Mouse (Mus musculus) layer of hippocampus, postnatal 25 days (tissue): ENCODE results near the gene Prop1. TPM values are rescaled to one million over a fixed set of nuclear protein-coding genes. Genes with fewer than 3 reads are reported as not detected.
A peak's percentile ranks its signal among the peaks of the same experiment; 100 is the strongest.

ENCODE experiments used
- DNase-seq, 2 experiments: peaks; one replicate each; pipeline ENCODE4 v3.0.0; 2022; ENCODE audit warnings: mixed read lengths in 2 of 2, low spot score in 1 of 2; ENCODE audit errors: extremely low spot score in 1 of 2
- total RNA-seq, 2 experiments: library from RNA; stranded (reverse); gene quantifications; 2 replicates each; pipeline ENCODE4 v1.2.3; 2021

Gene Prop1
- not detected for total RNA-seq

DNA sequence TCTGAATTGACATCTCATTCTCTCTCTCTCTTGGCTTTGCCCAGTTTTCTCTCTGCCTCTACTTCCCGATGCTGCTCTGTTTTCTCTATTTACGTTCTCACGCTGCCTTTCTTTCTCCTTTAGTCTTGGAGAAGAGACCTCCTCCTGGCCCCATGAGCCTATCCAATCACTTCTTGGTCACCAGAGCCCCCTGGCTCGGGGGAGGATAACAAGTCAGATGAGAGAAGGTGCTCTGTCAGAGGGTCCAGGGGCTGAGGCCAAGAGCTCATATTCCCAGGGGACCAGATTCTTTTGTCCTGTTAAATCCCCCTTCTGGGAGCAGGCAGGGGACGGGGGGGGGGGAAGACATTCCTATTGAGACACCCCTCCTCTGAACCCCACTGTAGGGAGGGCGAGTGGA is at the start of gene Prop1:
Gene Prop1 (minus strand): TSS at position 101 of the 400 bp plus-strand sequence.
- DNase-seq = no peak

DNA sequence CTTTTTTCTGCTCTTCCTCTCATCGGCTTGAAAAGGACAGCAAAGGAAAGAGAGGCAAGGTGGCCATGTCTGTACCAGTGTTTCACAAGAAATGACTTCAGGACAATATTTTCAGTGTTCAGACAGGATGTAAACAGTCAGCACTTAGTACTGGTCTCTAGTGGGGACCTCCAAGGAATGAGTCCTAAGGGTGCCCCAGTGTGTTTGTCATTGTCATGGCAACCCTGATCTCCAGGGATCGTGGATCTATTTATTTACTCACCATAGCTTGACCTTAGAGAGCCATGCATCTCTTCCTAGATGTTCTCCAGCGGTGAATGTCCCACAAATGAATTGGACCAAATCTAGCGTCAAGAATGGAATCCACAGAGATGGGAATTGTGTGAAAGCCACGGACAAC is 49.7 kb upstream of the Prop1 start, which contains the start of gene Olfr51:
Gene Olfr51 (plus strand): TSS at position 301 of the 400 bp plus-strand sequence.
- DNase-seq = no peak

DNA sequence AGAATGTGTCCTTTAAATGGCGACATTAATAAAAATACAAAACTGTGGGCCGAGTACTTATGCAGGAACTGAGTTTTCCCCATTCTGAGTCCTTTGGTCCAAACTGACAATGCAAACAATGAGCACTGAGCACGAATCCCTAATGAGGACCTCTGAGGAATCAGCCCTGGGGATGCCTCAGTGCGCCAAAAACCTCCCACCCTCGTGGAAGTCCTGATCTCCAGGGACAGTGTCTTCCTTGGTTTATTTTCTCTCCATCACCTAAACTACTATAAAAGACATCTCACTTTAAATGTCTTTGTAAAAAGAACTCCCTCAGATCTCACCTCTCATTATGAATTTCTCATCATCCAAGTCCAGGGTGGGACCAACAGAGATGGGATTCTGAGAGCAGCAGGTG is 28.1 kb upstream of the Prop1 start, which contains the start of gene Olfr1377:
Gene Olfr1377 (plus strand): TSS at position 301 of the 400 bp plus-strand sequence.
- no peak for DNase-seq

DNA sequence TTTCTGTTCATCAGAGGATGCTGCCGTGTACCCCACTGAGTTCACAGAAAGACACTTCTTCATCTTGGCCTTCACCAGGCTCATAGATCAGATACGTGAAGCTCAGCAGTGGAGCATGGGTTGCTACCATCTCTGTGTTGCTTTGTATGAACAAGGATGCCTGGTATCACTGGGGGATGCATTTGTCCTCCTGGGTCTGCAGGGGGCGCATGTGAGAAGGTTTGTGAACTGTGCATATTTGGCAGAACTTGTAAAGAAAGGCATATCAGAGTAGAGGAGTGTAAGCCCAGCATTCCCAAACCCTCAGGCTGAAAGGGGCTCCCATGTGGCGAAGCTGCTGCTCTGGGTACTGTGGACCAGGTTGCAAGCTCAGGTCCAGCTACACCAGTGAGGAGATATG is 23.7 kb upstream of the Prop1 start:
- no peak for DNase-seq

DNA sequence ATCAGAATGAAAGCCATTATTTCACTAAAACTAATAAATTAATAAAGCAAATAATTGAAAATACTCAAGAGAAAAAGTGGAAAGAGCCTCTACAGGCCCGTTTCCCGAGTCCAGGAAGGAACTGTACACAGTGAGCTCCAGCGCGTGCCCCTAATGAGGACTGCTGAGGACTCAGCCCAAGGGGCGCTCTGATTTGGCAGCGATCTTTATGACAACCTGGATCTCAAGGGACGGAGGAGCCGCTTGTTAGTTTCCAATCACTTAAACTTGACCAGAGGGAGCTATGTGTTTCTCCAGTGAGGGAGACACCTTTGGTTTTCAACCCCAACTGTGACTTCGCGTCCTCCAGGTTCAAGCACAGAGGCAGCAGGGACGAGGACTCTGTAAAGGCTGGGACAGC is 12.7 kb upstream of the Prop1 start, which contains the start of gene Olfr1378:
Gene Olfr1378 (plus strand): TSS at position 301 of the 400 bp plus-strand sequence.
- no peak for DNase-seq

DNA sequence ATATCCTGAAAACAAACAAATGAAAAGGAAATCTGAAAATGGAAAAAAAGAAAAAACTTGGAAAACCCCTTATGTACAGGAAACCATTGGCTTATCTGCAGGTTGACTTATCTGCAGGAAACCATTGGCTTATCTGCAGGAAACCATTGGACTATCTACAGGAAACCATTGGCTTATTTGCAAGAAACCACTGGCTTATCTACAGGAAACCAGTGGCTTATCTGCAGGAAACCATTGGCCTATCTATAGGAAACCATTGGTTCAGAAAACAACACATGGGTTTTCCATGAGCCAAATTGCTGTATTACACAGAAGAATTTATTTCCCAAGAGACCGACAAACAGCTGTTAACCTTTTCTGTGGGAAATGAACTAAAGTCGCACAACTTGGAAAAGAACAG is 11.3 kb upstream of the Prop1 start:
- DNase-seq = no peak

DNA sequence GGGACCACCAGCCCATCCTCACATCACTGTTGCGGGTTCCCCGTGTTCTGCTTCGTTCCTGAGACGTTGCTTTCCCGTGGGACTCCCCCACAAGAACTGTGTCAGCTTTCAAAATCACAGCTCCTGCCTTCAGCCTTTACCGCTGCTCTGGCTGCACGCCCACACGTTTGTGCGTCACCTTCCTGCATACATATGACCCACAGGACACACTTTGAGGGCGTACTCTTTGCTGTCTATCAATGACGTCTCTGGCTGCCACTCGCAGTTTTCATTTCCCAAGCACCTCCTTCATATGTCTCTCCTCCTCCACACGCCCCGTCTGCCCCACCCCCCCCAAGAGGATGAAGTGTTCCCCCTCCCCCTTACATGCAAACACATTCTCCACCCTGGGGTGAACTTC is 1.3 kb downstream of the Prop1 start:
- no peak for DNase-seq

DNA sequence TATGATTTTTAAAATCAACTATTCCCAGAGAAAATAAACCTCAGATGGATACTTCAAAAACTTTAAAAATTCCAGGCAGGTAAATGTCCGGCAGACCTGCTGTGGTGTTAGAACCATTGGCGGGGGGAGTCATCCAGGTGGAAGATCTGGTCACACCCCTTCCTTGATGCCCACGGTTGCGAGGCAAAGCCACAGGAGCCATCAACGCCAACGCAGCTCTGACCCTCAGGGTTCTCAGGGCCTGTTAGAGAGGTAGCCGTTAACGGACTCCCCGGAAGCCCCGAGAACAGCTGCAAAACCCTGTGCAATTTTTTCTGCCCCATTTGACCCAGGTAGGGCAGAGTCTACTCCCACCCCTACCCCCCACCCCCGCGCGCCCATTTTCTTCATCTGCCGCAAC is 10.1 kb downstream of the Prop1 start, which contains the start of gene 4933414I15Rik:
Gene 4933414I15Rik (minus strand): TSS at position 260 of the 400 bp plus-strand sequence.
- DNase-seq = no peak

DNA sequence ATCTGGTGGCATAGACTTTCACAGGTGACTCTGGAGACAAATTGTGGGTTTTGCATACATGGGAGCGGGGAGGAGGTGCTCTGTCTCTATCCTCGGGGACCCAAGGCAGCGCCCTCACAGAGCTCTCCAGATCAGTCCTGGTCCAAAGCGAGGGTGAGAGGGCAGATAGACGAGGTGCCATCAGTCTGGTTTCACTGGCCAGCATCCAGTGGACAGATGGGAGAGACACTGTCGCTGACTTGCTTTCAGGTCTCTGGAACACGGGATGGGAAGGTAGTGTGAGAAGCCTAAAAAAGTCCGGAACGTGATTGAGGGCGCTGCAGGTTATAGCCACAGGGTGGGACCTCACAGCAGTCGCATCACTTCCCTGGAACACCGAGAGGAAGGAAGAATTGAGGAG is 11.2 kb downstream of the Prop1 start:
- no peak for DNase-seq

DNA sequence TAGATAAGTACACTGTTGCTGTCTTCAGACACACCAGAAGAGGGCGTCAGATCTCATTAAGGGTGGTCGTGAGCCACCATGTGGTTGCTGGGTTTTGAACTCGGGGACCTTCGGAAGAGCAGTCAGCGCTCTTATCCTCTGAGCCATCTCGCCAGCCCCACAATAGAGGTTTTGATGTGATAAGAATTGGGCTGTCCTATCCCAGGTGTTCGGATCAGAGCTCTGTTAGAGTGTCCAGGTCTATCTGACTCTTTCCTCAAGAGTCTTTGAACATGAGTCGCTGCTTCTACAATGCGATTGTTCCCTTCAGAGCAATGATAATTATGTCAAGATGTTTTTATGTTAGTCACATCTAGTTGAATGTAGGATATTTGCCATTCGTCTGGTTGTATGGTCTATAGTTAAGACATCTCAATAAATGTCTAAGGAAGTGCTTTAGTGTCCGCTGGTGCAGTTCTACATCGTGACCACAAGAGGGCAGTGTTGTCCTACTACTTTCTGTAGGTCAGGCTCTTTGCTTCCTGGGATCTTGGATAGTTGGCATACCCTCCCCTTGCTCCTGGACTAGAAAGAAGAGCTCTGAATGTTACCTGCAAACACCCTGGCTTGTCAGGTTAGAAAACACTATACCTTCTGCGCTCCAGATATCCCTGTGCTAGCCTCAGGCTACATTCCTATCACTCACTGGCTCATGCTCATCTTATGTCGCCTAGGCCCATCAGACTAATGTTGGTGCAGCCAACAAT is 13.8 kb downstream of the Prop1 start:
- no peak for DNase-seq

DNA sequence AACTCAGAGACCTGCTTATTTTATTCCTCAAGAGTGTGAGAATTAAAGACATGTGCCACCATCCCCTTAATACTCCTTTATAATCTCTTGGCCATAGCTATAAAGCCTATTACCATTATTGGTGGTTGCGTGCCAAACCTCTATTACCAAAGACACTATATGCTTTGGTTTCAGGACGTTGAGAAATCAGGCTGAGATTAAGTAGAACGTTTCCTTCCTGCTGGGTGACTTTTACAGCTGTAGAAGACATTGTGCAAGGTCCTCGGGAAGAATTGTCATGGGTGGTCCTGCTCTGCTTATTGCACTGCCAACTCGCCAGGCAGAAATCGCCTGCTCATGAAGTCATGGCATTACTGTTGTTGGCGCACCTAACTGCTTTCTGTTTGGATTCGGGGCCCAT is 15.1 kb downstream of the Prop1 start:
- DNase-seq = no peak

DNA sequence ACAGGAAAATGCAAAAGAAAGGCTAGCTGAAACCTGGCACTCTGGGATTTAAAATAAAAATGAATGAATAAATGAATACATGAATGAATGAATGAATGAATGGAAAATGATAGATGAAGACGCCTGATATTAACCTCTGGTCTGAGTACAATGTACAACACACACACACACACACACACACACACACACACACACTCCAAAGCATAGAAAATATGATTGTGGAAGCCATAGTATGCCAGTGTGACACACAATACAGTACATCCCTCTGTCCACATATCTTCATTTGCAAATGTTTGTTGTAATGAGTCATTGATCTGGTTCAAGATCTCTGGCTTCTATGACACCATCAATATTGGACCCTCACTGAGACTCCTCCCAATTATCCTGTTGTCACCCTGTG is 21.5 kb downstream of the Prop1 start:
- no peak for DNase-seq

DNA sequence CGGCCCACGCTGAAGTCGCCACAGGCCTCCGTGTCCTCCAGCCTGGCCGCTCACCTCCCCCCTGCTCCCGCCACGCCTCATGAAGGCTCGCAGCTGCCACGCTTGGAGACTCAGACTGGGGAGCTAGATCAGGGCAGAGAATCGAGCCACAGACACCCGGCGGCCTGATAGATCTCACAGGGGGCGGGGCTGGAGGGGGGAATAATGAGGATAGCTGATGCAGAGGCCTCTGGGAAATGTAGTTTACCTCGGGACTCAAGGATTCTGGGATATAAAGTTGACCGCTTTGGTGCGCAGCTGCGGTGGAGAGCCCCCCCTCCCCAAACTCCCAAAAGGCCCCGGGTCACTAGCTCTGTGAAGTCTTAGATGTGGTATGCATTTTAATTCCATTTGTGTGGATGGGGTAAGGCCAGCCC is 22.1 kb downstream of the Prop1 start, which contains the start of gene Zfp354b:
Gene Zfp354b (minus strand): TSS at position 183 of the 416 bp plus-strand sequence.
- DNase-seq = peak; percentile 62 to 74

DNA sequence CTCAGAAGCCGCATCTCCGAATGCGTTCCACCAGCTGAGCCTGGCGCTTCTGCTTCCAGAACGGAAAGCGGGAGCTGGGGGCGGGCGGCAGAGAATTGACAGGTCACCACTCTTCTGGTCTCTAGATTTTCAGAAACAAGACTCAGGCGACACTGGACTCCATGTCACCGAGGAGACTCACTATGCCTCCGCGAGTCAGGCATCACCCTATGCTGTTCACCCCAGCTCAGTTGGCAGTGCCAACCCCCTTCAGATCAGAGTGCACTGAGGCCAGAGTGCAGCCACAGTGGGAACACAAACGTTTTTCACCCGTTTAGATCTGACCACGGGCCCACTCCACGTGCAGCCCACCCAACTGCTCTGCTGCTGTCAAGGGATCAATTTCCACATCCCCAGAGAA is 22.5 kb downstream of the Prop1 start:
- DNase-seq = peak in 1 of 2 experiments; percentile 15

DNA sequence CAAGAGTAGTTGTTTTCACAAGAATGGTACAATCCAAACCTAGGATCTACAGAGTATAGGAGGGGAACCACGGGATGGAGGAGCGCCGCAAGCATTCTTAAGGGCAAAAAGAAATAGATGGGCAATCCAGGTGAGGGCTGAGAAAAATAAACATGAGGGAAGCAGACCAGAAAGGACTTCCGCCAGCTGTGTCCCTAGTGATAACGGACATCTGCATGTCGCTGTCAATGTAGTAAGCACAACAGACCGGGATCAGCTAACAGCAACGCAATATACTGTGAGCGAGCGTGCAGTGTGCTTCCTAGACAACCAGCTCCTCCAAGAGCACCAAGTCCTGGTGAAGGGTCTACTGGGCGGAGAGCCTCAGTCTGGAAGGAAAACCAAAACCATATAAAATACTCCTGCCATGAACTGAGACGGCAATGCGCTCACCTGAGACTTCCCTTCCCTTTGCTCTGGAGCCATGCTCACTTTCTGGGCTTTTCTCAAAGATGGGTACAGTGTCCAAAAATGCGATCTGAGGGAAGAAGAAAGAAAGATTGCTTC is 23.0 kb downstream of the Prop1 start:
- no peak for DNase-seq

DNA sequence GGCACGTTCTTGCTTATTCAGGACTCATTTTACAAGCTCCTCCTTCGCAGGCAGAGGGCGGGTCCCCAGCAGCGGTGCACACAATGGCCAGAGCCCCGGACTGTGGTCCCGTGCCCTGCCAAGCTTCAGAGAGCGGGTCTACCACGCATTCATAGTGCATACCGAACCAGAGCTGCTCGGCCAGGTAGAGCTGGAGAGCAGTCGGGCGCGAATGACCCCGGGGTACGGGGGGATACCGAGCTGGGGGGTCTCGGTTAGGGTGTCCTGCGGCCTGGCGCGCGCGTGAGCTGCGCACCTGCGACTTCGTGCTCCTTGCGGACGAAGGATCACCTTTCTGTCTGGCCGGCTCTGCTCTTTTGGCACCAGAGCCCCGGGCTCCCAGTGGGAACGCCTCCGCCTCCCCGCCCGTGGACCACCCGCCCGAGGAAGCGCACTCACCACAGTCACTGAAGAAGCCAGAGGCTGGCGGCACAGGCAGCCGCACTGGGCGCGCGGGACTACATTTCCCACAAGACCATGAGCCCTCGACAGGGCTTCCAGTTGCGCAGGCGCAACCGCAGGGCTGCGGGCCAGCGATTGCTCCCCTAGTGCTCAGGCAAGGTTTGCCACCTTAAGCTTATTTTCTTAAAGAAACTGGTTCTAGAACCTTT is 37.8 kb downstream of the Prop1 start, which contains the start of gene Zfp2:
Gene Zfp2 (minus strand): TSS at position 495 of the 650 bp plus-strand sequence.
- peak; percentile 82 to 87 for DNase-seq

DNA sequence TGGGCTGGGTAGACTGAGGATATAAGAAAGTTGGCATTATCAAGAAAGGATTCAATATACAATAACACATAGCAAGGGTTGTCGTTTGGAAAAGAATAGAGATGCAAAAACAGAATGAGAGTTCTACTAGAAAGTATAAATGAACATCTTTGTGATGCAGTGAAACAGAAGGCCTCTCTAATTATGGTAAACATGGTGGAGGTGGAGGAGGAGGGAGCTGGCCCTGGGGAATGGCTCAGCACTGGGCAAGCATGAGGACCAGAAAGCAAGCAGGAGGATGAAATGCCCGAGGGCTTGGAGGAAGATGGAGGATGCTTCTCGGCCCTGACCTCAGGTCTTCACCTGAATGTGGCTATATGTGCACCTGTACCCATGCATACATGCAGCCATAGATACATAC is 39.1 kb downstream of the Prop1 start:
- DNase-seq = no peak

DNA sequence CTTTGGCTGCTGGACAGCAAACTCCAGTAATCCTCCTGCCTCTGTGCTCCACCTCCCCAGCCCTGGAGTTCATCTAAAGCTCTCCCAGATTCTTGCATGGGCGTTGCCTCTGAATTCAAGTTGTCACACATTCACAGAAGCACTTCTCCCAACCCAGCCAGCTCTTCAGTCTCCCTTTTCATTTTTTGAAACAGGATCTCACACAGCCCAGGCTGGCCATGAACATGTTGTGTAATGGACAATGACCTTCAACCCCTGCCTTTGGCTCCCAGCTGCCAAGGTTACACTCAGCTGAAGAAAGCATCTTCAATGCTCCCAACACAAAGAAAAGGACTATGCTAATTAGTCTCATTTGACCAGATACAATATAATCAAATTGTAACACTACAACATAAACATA is 40.3 kb downstream of the Prop1 start:
- no peak for DNase-seq

DNA sequence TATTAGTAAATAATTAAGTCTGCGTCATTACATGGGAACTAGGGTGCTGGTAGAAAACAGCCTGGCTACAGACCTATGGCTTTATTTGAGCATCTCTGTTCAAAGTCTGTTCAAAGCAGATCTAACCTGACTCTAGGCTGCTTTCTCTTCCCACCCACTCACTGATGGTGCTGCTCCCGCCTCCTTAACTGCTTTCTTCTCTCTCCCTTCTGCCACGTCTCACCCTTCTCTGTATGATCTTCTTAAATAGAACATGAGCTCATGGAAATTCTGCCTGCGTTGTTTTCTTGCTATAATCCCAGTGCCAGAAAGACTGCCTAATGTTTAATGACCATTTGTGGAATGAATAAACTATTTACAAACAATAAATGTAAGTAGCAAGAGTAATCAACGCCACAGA is 45.4 kb downstream of the Prop1 start:
- no peak for DNase-seq
